Mouse (Mus musculus): ENCODE measurements around the gene Lipe.

Gene Lipe

DNA sequence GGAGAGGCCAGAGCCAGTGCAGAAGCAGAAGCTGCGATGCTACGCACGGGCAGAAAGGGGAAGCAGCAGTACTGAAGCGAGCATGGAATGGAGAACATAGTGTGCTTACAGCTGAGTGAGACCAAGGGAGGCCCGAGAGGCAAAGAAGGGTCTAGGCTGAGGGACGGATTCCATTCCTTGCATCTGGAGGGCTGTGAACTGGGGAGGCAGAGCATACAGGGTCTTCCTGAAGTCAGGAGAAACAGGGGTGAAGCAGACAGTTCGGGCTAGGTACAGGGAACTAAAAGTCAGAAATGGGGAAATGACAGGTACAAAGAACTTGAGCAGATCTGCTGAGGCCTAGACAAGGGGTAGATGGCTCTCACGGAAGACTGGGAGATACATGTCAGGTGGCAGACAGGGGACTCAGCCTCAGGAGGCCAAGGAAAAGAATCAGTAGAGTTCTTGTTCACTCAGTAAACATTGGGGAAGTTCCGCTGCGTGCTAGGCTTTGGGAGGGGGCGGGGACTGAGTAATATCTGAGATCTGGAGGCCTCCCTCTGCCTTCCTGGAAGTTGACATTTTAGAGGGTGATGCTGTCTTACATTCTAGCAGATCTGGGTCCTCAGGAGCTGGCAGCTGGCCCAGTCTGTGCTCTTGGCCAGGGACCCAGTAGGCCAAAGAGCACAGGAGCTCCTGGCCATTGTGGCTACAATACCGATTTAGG, 12.5 kb downstream of the Lipe start:
- DNase-seq, result peak; percentile 57 to 61

DNA sequence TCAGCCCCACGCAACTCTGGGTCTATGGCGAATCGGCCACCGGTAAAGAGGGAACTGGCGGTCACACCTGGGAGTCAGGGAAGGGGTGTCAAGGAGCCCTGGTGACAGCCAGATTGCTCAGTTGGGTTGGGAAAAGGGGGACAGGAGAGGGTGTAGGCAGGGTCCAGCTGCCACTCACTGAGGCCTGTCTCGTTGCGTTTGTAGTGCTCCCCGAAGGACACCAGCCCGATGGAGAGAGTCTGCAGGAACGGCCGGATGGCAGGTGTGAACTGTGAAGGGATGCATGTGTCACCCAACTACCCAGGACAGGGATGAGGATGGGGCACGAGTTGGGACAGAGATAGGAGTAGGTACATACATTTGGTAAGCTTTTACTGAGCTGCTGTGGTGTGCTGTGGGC, 13.3 kb downstream of the Lipe start:
- no peak for DNase-seq

DNA sequence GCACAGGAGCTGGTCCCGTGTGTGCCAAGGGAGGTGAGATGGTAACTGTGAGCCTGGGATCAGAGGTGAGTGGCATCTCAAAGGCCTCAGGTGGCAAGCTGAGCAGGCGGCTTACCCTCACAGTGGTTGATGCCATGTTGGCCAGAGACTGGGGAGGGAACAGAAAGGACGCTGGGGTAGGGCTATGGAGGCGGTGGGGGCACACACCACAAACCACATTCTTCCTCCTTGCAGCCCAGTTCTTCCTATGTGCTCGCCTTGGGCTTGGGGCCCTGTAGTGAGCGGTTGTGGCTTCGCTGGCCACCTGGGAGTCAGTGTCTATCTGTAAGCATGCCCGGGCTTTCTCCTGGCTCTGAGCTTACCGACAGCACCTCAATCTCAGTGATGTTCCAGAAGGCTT, 13.7 kb downstream of the Lipe start:
- DNase-seq, result peak; percentile 31 to 39

DNA sequence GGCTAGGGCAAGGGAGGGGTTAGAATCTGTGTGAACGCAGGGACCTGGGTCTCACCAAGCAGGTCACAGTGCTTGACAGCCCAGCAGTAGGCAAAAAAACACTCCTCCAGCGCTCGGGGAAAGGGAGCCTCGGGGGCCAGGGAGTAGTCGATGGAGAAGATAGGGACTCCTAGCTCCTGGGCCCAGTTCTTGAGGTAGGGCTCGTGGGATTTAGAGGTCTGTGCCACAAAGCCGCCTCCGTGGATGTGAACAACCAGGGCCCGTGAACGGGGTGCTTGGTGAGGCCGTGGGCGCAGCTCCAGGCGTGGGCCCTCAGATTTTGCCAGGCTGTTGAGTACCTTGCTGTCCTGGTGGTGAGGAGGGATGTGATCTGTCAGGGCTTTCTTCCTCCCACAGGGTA, 14.2 kb downstream of the Lipe start:
- no peak for DNase-seq

DNA sequence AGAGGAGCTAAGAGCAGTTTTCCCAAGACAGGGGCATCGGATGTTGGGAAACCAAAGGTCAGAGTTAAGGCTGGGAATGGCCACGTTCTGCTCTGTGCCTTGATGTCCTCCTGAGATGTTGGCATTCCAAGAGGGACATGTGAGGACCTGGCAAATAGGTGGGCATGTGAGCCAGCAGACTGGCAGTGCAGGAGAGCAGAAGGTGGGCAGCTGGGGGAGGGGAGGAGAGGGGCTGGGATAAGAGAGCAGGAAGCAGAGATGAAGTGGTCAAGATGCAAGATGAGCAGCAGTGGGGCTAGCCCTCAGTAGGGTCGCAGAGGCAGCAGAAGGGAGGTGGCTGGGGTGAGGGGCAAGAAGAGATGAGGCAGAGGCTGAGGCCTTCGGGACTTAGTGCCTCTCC, 14.6 kb downstream of the Lipe start:
- no peak for DNase-seq

DNA sequence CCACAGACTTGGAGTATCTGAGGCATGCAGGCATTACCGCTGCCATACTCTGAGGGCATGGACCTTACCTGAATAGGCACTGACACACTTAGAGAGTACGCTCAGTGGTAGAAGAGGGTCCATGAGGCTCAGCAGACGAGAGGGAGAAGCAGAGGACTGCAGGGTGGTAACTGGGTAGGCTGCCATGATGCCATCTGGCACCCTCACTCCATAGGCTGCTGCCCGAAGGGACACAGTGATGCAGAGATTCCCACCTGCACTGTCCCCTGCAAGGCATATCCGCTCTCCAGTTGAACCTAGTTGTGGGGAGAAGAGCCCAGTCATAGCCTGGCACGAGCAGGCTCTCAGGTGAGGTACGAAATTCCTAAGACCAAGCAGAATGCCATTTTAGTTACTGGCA, 15.1 kb downstream of the Lipe start:
- no peak for DNase-seq

DNA sequence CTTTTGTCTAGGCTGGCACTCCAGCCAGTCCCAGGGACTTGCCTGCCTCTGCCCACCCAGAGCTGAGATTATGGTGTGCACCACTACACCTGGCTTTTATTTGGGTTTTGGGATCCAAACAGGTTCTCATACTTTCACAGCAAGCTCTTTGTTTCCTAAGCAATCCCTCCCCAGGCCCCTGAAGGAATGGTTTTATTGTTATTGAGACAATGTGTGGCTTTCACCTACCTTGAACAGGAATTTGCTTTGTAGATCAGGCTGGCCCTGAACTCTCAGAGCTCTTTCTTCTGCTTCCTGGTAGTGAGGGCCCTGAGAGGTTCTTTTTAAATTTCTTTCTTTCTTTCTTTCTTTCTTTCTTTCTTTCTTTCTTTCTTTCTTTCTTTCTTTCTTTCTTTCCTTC, 16.0 kb downstream of the Lipe start:
- DNase-seq, result no peak

DNA sequence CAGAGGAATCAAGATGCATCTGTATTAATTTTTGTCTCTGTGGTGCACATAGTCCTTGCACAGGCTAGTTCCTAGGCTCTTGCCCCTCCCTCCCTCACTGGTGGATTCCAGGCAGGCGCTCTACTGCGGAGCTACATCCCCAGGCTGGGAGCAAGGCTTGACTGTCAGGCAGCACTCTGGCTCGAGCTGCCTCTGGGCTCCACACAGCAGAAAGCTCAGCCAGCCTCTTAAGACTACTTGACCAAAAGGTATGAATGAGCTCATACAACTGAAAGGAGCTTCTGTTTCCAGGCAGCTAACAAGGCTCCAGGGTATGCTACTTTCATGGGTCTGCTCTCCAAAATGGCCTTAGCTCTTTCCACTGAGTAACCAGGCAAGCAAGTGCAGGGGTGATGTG, 17.2 kb downstream of the Lipe start:
- no peak for DNase-seq

DNA sequence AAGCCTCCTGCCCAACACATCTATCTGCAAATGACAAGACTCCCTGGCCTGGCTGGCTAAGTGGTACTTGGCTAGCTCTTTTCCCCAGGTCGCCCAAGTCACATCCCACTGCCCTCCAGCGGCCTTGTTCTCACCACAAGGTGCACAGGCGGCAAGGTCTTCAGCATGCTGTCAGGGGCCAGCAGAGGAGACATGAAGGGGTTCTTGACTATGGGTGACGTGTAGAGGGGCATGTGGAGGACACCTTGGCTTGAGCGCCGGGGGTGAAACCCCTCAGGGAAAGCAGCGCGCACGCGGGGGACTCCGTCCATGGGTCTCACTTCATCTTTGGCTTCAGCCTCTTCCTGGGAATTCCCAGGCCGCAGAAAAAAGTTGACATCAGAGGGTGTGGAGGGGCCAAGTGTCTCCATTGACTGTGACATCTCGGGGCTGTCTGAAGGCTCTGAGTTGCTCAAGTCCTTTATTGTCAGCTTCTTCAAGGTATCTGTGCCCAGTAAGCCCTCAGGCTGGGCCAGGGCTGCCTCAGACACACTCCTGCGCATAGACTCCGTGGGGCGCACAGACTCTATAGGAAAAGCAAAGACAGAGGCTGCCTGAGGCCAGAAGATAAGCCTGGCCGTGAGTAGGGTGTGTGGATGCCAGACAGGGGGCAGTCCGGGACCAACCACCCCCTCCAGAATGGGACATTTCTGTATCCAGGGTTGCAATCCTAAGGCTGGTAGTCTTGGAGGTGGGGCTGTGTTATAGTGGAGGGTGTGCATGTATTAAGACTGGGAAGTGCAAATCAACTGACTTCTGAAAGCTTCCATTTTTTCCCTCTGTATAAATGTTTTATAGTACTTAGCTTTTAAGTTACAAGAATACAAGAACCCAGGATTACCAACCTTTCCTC, 17.9 kb downstream of the Lipe start:
- DNase-seq, result no peak

DNA sequence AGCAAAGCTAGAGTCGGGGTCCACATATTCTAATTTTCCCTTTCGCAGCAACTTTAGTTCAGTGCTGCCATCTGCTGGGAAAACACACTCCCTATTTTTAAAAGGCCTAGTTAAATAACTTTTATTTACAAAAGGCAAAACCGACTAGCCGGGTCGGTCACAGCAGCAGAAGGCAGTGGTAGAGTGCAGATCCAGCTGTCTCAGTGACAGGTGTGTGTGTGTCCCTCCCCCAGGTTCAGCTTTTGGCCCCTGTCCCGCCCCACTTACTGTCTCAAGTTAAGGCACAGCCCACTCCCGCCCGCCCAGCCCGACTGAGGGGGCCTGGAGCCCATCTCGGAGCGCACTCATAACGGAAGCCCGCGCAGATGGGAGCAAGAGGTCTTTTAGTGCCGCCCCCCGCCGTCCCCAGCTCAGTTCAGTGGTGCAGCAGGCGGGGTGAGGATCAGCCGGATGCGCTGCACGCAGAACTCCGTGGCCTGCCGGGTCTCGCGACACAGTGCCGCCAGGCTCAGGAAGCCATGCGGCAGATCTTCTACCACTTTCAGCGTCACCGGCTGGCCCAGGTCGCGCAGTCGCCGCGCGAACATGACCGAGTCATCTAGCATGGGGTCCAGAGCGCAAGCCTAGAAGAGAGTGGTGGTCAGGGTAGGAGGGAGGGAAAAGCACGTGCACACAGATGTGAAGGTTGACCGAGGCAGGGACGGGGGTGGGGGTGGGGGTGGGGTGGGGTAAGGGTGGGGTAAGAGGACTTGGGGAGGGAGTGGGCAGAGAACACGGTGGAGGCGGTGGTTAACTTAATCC, 18.8 kb downstream of the Lipe start:
- DNase-seq, result peak; percentile 58 to 62

DNA sequence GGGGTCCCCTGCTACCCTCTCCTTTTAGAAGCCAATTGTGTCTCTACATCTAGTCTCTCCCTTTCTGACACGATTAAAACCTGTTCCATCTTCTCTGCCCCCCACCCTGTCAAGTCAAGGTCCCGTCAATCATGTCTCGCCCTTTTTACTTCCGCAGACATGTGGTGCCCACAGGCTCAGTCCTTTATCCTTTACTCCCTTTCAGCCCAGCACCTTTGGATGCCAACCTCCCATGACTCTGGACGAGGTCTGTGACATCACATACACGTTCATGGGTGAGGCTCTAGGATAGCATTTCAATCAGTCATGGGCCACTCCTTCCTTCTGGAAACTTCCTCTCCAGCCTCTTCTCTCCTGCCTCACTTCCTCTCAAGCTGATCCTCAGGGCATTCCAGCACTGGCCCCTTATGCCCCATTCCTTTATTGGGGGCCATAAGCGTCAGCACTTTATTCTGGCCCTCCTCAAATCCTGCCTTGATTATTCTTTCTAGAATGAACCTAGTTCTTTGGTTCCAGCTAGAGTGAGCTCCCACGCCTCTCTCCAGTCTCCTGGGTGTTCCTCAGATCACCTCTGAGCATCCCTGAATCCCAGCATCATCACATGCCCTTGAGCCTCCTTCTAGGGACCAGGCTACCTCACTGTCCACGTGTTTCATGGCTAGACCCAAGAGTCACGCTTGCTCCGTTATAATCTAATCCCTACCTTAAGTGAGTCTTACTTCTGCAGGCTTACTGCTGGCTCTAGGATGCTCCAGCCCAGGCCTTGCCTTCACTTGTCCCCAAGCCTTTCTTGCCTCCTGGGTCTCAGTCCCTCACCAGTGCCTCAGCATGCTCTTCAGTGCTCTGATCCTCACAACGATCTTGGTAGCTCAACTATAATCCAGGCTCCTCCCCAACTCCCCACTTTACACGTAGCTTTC, 20.1 kb downstream of the Lipe start:
- no peak for DNase-seq

DNA sequence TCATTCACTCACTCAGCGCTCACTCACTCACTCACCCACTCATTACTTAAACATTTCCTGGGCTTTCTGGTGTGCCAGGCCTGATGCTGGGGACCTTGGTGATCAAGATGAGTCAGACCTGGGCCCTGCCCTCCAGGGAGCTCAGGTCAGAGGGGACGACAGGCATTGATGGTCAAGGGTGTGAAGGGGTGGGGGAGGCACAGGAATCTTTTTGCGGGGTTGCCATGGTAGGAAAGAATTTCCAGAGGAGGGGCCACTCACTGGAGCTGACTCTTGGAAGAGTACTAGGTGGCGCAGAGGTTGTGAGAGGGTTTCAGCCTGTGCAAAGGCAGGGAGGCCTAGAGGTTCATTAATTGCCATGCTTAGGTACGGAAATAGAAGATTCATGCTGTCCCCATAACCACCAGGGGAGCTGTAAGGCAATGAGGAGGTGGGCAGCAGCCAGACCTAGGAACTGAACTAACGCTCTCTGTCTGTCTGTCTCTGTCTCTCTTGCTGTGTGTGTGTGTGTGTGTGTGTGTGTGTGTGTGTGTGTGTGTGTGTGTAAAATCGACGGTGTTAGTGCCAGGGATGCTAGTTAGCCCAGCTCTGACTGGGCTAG, 21.3 kb downstream of the Lipe start:
- DNase-seq, result no peak

DNA sequence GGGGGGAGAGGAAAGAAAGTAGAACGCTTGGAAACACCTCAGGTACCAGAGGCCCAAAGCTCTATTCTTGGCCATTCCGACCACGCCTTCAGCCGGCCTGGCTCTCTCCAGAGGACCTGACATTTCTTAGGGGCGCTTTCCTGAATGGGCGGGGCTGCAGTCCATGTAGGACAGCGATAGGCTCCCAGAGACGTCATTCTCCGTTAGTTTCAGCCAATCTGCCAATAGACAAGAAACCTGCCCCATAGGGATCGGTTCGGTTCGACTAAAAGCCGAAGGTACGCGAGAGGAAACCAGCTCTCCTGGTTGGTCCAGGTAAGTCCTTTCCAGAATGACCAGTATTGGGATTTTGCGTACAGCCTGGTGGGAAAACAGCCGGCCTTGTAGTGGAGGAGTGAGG, 22.0 kb downstream of the Lipe start:
- DNase-seq, result peak in 1 of 2 experiments; percentile 40

DNA sequence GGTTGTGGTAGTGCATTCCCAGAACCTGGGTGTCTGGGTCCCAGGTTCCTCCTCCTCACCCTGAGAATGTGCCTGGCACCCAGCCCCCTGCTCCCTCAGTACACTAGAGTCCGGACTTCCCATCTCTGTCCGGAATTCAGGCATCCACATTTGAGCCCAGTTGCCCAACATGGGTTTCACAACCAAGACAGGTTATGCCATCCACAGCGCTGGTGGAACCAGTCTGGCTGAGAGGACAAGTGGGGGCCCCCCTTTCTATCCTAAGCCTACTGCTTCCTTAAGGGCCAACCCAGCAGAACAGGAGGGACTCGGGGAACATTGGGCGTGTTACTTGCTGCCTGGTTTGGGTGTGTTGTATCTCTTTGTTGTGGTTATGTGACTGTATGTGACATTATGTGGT, 26.1 kb downstream of the Lipe start:
- no peak for DNase-seq

DNA sequence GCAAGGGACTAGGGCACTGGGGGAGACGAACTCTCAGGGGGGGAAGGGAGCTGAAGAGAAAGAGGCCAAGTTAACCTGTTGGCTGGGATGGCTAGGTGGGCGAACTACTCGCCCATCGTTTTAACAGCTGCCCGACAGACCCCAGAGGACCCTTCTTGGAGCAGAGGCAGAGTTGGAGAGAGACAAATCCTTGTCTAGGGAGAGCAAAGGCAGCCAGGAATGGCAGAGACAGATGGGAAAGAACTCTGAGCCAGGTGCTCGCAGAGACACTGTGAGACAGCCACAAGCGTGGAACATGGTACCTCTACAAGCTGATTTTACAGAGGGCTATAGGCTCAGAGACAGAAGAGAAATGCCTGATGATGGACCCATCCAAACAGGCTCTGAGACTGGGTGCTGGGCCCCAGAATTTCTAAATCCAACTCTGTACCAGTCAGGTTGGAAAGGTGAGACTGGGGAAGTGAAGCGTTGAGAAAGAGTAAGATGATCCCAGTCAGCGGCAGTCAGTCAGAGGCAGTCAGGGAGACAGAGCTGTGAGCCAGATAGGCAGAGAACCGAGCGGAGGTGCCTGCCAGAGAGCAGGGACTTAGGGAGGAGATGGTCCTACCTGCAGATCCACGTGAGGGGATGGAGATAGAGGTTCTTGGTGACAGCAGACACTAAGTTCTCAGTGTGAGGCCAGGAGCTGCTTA, 29.3 kb downstream of the Lipe start, which contains the start of gene Cnfn:
Cnfn (minus strand) TSS at position 667 of the 692 bp plus-strand sequence.
- DNase-seq, result no peak

DNA sequence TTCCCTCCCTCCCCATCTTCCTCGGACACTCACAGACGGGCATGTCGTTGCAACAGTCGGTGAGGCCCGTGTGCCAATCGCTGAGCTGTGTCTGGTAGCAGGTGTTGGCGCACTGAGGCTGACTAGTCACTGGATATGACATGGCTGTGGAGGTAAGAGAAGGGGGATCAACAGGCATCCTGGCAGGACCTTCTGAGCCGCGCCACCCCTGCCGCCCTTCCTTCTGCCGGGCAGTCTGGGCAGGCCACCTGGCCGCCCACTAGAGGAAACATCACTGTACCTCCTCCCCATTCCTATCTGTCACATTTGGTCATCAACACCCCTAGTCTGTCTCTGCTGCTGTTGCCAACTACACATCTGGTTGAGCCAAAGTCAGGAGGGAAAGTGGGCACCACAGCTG, 30.2 kb downstream of the Lipe start:
- DNase-seq, result no peak

DNA sequence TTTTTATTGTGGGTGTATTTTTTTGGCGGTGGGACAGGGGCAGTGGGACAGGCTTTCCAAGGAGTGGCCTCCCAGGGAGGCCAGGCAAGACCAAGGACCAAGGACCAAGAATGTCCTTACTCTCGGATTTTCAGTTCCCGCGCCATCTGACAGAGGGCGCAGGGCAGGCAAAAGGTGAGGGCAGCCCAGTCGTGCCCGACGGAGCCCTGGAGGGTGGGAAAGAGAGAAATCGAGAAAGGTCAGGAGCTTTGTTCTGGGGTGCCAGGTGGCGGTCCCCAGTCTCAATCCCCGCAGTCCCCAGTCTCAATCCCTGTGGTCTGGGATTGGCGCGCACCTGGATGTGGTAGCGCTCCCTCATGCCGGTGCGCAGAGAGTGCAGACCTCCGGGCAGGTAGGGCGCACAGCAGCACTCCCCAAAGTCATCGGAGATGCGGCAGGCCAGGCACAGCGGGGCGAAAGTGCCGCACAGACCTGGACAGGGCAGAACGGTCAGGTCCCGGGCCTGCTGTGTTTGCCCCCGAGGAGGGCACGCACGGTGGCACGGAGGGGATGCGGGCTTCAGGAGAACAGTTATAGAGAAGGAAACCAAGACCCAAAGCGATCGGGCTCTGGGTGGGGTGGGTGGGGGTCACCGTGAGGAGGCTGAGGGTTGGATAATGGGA, 30.7 kb downstream of the Lipe start:
- DNase-seq, result no peak

DNA sequence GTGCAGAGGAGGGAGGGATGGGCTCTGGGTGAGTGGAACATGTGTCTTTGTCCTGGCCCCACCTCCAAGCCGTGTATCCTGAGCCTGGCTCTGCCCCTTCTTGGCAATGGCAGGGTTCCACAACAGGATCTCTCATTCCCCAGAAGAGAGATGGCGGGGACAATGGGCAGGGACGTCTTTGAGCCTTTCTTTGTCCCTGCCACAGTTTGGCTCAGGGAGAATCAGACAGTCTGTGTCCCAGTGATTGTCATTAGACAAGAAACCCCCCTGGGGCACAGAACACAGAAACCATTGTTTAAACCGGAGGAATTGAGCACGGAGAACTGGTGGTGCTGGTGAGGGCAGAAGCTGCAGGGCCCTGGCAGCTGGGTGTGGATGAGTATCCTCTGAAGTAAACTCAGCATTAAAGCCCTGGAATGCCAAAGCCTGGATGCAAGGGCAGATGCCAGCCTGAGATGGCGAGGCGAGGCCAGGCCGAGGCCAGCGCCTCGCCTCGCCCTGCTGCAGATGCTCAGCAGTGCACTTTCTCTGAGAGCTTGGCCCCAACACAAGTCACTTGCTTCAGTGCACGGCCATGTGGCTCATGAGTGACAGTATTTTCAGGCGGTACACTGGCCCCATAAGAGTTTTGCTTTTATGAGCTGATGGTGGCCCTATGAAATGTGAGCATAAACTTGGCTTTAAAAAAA, 32.4 kb downstream of the Lipe start:
- DNase-seq, result no peak

DNA sequence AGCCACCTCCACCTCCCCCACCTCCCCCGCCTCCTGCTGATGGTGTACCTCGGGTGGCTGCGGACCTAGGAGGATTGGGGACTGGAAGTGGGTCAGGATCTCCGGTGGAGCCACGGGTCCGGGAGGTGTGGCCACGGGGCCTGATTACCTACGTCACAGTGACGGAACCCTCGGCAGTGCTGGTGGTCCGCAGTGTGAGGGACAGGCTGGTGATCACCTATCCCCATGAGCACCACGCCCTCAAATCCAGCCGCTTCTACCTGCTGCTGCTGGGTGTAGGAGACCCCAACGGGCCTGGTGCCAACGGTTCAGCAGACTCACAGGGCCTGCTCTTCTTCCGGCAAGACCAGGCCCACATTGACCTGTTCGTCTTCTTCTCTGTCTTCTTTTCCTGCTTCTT, 34.9 kb downstream of the Lipe start:
- DNase-seq, result no peak

DNA sequence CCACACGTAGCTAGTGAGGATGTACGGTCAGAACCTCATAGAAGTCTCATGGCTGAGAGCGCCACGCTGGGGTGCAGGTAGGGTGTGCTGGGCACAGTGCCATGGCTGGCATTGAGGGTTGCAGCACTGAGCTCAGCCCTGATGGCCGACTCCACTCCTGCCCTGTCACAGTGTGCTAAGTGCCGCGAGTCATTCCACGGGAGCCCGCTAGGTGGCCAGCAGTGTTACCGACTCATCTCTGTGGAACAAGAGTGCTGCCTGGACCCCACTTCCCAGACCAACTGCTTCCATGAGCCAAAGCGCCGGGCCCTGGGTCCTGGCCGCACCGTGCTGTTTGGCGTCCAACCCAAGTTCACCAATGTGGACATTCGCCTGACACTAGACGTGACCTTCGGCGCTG, 35.4 kb downstream of the Lipe start:
- DNase-seq, result no peak
